Mouse (Mus musculus) limb, embryonic 10.5 days (tissue): Measurements from ENCODE around the gene Prm3. TPM values are rescaled to one million over a fixed set of nuclear protein-coding genes. Genes with fewer than 3 reads are reported as not detected.
A peak's percentile ranks its signal among the peaks of the same experiment; 100 is the strongest.

Source experiments
- DNase-seq: peaks from one replicate; pipeline ENCODE4 v3.0.0-alpha.2; 2017; ENCODE audit warnings: low spot score
- H3K27ac ChIP-seq: fragments of 300-500 bp; sonication (generic); 2 replicates; pipeline ENCODE4 v1.5.1; 2016; ENCODE audit warnings: mild to moderate bottlenecking
- H3K27me3 ChIP-seq: fragments of 300-500 bp; sonication (generic); 2 replicates; pipeline ENCODE4 v1.6.1; 2016; ENCODE audit warnings: low read depth, mild to moderate bottlenecking; ENCODE audit not compliant: poor library complexity, severe bottlenecking
- H3K36me3 ChIP-seq: fragments of 300-500 bp; sonication (generic); 2 replicates; pipeline ENCODE4 v1.6.1; 2016; ENCODE audit warnings: mild to moderate bottlenecking, moderate library complexity
- H3K4me1 ChIP-seq: fragments of 300-500 bp; sonication (generic); 2 replicates; pipeline ENCODE4 v1.6.1; 2016
- H3K4me3 ChIP-seq: fragments of 300-500 bp; sonication (generic); 2 replicates; pipeline ENCODE4 v1.5.1; 2016; ENCODE audit warnings: mild to moderate bottlenecking, moderate library complexity
- H3K9me3 ChIP-seq: fragments of 300-500 bp; sonication (generic); replicated peaks from 2 replicates; pipeline ENCODE4 v1.6.1; 2016; ENCODE audit warnings: mild to moderate bottlenecking
- WGBS: fragments of 180-500 bp; shearing (Covaris S2); methylation state at CpG from one replicate; pipeline ENCODE4 v1.1.7; 2016; 5-methylcytosine and 5-hydroxymethylcytosine counted together
- polyA plus RNA-seq: library from polyadenylated mRNA; unstranded; fragments of >200 nt; fragmentation: Nextera tagmentation; extraction: Ambion mirVana; gene quantifications from 2 replicates; pipeline ENCODE4 v1.2.1, GENCODE M21; 2016

Gene Prm3
- polyA plus RNA-seq, 1 experiment from 2014 or later, result not detected

DNA sequence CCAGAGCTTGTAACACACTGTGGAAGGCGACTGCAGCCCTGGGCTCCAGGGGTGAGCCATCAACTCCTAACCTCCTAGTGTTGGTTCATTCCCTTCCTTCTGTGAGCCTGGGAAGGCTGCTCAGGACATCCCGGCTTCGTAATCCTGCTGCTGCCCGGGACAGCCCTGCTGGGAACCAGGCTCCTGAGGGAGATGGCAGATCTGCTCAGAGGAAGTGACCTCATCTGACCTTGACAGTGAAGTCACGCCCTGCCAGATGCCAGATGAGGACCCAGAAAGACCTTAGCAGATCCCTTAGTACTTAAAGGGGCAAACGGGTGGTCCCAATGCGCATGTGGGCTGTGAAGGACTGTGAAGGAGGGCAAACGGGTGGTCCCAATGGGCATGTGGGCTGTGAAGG, 29.5 kb downstream of the Prm3 start:
- no peaks in the 10 kb centered on the region for H3K36me3 ChIP-seq
- WGBS, result 60% methylated on average over 8 of the region's 8 CpGs
- H3K27me3 ChIP-seq, result no peaks in the 10 kb centered on the region
- DNase-seq, result no peak
- H3K4me1 ChIP-seq, result peaks cover 20% of the 10 kb centered on the region
- H3K9me3 ChIP-seq, result no peaks in the 10 kb centered on the region
- no peak overlapping the region for H3K4me3 ChIP-seq
- H3K27ac ChIP-seq, result 0 out of 2 replicates have a peak overlapping the region, but pooled peaks have one; percentile 36

DNA sequence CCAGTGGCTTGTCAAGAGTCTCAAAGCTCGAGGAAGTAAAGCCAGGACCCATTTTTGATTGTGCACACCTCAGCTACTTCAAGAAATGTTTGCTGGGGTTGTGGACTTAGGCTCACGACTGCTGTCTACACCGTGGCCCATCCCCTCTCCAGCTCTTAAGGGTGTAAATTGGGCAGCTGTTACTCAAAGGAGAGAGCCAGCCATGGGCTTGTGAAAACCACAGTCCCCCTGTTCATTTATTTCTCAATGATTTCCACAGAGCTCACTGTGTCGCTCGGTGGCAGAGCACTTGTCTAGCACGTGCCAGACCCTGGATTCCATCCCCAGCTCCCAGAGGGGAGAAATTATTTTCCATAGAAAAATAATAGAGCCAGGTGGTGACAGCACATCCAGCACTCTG, 34.5 kb downstream of the Prm3 start:
- H3K27ac ChIP-seq, result no peak overlapping the region
- H3K27me3 ChIP-seq, result no peaks in the 10 kb centered on the region
- H3K4me1 ChIP-seq, result peaks cover 8% of the 10 kb centered on the region
- no peak for DNase-seq
- 76% methylated on average over 6 of the region's 6 CpGs for WGBS
- no peak overlapping the region for H3K4me3 ChIP-seq
- H3K9me3 ChIP-seq, result no peaks in the 10 kb centered on the region
- no peaks in the 10 kb centered on the region for H3K36me3 ChIP-seq

DNA sequence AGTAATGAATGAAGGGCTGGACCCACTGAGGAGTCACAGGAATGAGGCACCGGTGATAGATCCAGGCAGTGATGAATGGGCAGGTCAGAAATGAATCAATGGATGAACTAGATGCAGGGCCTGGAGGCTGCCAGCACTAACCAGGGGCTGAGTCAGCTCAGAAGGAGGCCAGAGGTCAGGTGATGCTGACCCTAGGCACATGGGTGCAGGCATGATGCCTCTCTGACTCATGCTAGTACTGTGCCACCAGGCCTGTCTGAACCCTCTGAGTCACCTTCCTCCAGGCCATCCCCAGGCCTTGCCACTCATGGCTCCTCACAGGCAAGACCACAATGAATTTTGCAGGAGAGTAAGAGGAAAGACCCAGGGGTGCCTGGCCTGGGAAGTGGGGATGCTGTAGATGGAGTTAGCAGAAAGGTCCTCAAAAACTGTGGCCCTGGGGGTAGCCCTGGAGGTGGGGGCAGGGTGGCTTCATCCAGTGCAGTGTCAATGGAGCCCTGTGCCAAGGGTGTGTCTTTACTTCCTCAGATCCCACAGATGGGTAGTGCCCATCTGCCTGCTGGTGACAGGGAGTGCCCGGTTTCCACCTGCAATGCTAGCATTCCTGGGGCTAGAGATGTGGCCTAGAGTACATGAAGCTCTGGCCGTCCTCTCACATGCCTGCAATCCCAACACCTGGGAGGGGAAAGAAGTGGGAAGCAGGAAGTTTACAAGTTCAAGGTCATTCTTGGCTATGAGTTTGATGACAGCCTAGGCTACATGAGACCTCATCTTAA, 36.0 kb downstream of the Prm3 start:
- 0 out of 2 replicates have a peak, but pooled peaks cover 9% of the 10 kb centered on the region for H3K4me1 ChIP-seq
- H3K27ac ChIP-seq, result no peak overlapping the region
- H3K36me3 ChIP-seq, result no peaks in the 10 kb centered on the region
- no peak overlapping the region for H3K4me3 ChIP-seq
- WGBS, result 83% methylated on average over 3 of the region's 3 CpGs
- H3K9me3 ChIP-seq, result no peaks in the 10 kb centered on the region
- DNase-seq, result no peak
- H3K27me3 ChIP-seq, result no peaks in the 10 kb centered on the region

DNA sequence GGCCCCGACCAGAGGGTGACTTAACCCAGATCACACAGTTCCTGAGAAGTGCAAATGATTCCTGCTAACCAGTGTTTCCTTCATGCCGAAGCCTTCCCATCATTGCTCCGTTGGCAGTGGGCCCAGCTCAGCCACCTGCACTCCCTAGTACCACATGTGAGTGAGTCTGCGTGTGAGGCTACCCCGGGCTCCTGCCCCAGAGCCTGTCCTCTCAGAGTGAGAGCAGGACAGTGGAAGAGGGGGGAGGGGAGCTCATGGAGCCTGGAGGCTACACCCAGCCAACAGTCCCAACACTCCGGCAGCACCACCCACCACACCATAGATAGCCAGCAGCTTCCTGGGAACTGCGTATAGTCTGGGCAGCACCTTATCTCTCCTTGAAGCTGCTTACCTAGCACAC, 40.9 kb downstream of the Prm3 start:
- Histone ChIP-seq H3K36me3 (no peaks in the 10 kb centered on the region), H3K4me1 (peaks cover 20% of the 10 kb centered on the region), H3K27me3 (no peaks in the 10 kb centered on the region), H3K9me3 (no peaks in the 10 kb centered on the region), H3K27ac (no peak overlapping the region), H3K4me3 (no peak overlapping the region)
- 74% methylated on average over 7 of the region's 7 CpGs for WGBS
- DNase-seq, result no peak

DNA sequence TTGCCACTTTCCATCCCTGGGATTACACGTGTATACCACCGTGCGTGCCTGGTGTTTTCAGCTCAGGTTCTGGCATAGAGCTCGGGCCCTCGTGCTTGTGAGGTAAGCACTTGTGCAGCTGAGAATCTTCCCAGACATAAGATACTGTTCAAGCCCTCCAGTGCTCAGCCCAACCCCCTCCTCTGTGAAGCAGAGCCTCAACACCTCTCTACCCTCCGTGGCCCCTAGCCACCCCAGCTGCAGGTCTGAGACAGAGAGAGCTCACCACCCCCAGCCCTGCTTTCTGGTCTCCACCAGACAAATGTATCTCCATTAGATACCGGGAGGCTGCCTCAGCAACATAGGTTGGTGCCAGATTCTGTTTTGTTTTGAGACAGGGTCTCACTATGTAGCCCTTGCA, 41.5 kb downstream of the Prm3 start:
- H3K4me3 ChIP-seq, result no peak overlapping the region
- peaks cover 26% of the 10 kb centered on the region for H3K4me1 ChIP-seq
- no peaks in the 10 kb centered on the region for H3K36me3 ChIP-seq
- WGBS, result 77% methylated on average over 7 of the region's 7 CpGs
- H3K27ac ChIP-seq, result no peak overlapping the region
- no peaks in the 10 kb centered on the region for H3K27me3 ChIP-seq
- H3K9me3 ChIP-seq, result no peaks in the 10 kb centered on the region
- no peak for DNase-seq

DNA sequence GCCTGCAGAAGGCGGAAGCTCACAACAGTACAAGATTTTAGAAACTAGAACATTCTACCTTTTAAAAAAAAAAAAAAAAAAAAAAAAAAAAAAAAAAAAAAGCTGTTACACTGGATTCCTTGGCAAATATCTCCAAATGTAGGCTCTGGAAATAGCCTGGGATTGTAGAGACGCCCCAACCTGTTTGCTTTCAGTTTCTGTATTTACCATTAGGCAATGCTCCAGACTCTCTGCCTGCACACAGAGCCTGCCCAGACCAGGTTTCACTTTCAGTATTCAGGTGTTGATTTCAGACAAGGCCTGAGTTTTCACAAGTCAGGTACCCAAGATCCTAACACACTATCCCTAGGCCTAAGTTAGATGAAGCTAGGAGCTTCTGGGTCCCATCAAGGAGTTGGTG, 49.6 kb downstream of the Prm3 start:
- no peak overlapping the region for H3K4me3 ChIP-seq
- no peak overlapping the region for H3K27ac ChIP-seq
- H3K36me3 ChIP-seq, result no peaks in the 10 kb centered on the region
- no peaks in the 10 kb centered on the region for H3K27me3 ChIP-seq
- peaks cover 53% of the 10 kb centered on the region for H3K4me1 ChIP-seq
- WGBS, result 88% methylated on average over 2 of the region's 2 CpGs
- DNase-seq, result no peak
- no peaks in the 10 kb centered on the region for H3K9me3 ChIP-seq

Other genes starting within 250 kb of the Prm3 start
- 17.4 and 20.5 TPM in 2 replicates for gene Dexi, start 247.9 kb downstream of the Prm3 start, polyA plus RNA-seq
- 26.8 and 27.0 TPM in 2 replicates for gene Clec16a, start 245.6 kb downstream of the Prm3 start, polyA plus RNA-seq
- 3.5 and 4.6 TPM in 2 replicates for gene Socs1, start 5.4 kb downstream of the Prm3 start, polyA plus RNA-seq
- not detected in 2 replicates for gene Tnp2, start 2.3 kb downstream of the Prm3 start, polyA plus RNA-seq
- not detected in 2 replicates for gene Prm2, start 5.2 kb upstream of the Prm3 start, polyA plus RNA-seq
- gene Prm1, start 14.9 kb upstream of the Prm3 start, polyA plus RNA-seq, result not detected in 2 replicates
- not detected in 2 replicates for gene Gm11172, start 22.0 kb upstream of the Prm3 start, polyA plus RNA-seq
- gene Rmi2, start 44.1 kb upstream of the Prm3 start, polyA plus RNA-seq, result 4.2 and 4.8 TPM in 2 replicates